Mouse (Mus musculus): Measurements from ENCODE around the gene Zc2hc1c. TPM values are rescaled to one million over a fixed set of nuclear protein-coding genes. Genes with fewer than 3 reads are reported as not detected.
"Not testable (repeated sequence)": the region's sequence is repeated elsewhere in the genome, so short reads cannot be mapped to it uniquely, and the experiment has no call there.

The Zc2hc1c gene
- polyA plus RNA-seq, 1 experiment from 2014 or later, result 3.9 TPM

- ChIA-PET CTCF (no interaction called here), POLR2A (no interaction called here)
- in situ Hi-C loops (cut with MboI; ENCODE audit: low pct_unique_long_range_greater_than_20kb), result no loop called here
- DNase-seq (ENCODE audit: low read depth, low spot score) (no peak), ATAC-seq (no peak)
- TF ChIP-seq CTCF (IDR thresholded peaks at IDR 0.05), result no peak
- H3K27me3 ChIP-seq, result no peaks in the 10 kb centered on the region
Measured at GRCm38 (mm10) chr12:85271132-85271842, 17.1 kb upstream of the Zc2hc1c start.

- CTCF ChIA-PET, result no interaction called here
Measured at GRCm38 (mm10) chr12:85271843-85272206, 16.6 kb upstream of the Zc2hc1c start.

GRCm38 (mm10) chr12:85273508-85273907, 14.9 kb upstream of the Zc2hc1c start:
- CTCF ChIA-PET, result no interaction called here
- ATAC-seq, result no peak
- no peak for TF ChIP-seq CTCF (IDR thresholded peaks at IDR 0.05)
- H3K27me3 ChIP-seq, result no peaks in the 10 kb centered on the region
- no peak for DNase-seq (ENCODE audit: low read depth, low spot score)
- POLR2A ChIA-PET, result no interaction called here
- in situ Hi-C loops (cut with MboI; ENCODE audit: low pct_unique_long_range_greater_than_20kb), result no loop called here

More at GRCm38 (mm10) chr12:85271843-85272206, 16.6 kb upstream of the Zc2hc1c start:
- in situ Hi-C loops (cut with MboI; ENCODE audit: low pct_unique_long_range_greater_than_20kb), result no loop called here
- DNase-seq (ENCODE audit: low read depth, low spot score), result no peak
- POLR2A ChIA-PET, result no interaction called here
- no peak for TF ChIP-seq CTCF (IDR thresholded peaks at IDR 0.05)
- H3K27me3 ChIP-seq, result no peaks in the 10 kb centered on the region
- ATAC-seq, result no peak

- POLR2A ChIA-PET, result no interaction called here
- in situ Hi-C loops (cut with MboI; ENCODE audit: low pct_unique_long_range_greater_than_20kb), result no loop called here
- DNase-seq (ENCODE audit: low read depth, low spot score), result no peak
- no peaks in the 10 kb centered on the region for H3K27me3 ChIP-seq
- TF ChIP-seq CTCF (IDR thresholded peaks at IDR 0.05), result no peak
- CTCF ChIA-PET, result interaction anchor here (1.9 kb wide), 1 partner anchor 51 kb away, joined by 4 read pairs; no protein-coding TSS in a partner anchor
- ATAC-seq, result no peak
Measured at GRCm38 (mm10) chr12:85276273-85276672, 12.1 kb upstream of the Zc2hc1c start.

- CTCF ChIA-PET, result interaction anchor here (1.3 kb wide), 1 partner anchor 10 kb away, joined by 3 read pairs; no protein-coding TSS in a partner anchor
- DNase-seq (ENCODE audit: low read depth, low spot score), result no peak
- no peaks in the 10 kb centered on the region for H3K27me3 ChIP-seq
- POLR2A ChIA-PET, result interaction anchor here (0.7 kb wide), 1 partner anchor 147 kb away, joined by 3 read pairs; no protein-coding TSS in a partner anchor
- no peak for ATAC-seq
- in situ Hi-C loops (cut with MboI; ENCODE audit: low pct_unique_long_range_greater_than_20kb), result no loop called here
- no peak for TF ChIP-seq CTCF (IDR thresholded peaks at IDR 0.05)
Measured at GRCm38 (mm10) chr12:85278919-85279318, 9.5 kb upstream of the Zc2hc1c start.

- ChIA-PET CTCF (interaction anchor here (1.0 to 1.3 kb wide), 2 partner anchors 10 to 98 kb away, joined by 3 read pairs; no protein-coding TSS in a partner anchor), POLR2A (interaction anchor here (0.7 to 1.0 kb wide), 2 partner anchors 43 to 147 kb away, joined by 3 read pairs; no protein-coding TSS in a partner anchor)
- DNase-seq (ENCODE audit: low read depth, low spot score), result no peak
- no peaks in the 10 kb centered on the region for H3K27me3 ChIP-seq
- in situ Hi-C loops (cut with MboI; ENCODE audit: low pct_unique_long_range_greater_than_20kb), result no loop called here
- no peak for ATAC-seq
- no peak for TF ChIP-seq CTCF (IDR thresholded peaks at IDR 0.05)
Measured at GRCm38 (mm10) chr12:85279396-85280080, 8.9 kb upstream of the Zc2hc1c start.

- TF ChIP-seq CTCF (IDR thresholded peaks at IDR 0.05), result no peak
- in situ Hi-C loops (cut with MboI; ENCODE audit: low pct_unique_long_range_greater_than_20kb), result no loop called here
- POLR2A ChIA-PET, result interaction anchor here (0.7 to 1.0 kb wide), 3 partner anchors 9 to 43 kb away, joined by 3 read pairs; no protein-coding TSS in a partner anchor
- no peak for DNase-seq (ENCODE audit: low read depth, low spot score)
- CTCF ChIA-PET, result interaction anchor here (1.0 to 1.3 kb wide), 2 partner anchors 9 to 99 kb away, joined by 3 read pairs; no protein-coding TSS in a partner anchor
- no peaks in the 10 kb centered on the region for H3K27me3 ChIP-seq
- peak; percentile 99 for ATAC-seq
Measured at GRCm38 (mm10) chr12:85280105-85280844, 8.1 kb upstream of the Zc2hc1c start.

GRCm38 (mm10) chr12:85280845-85281651, 7.3 kb upstream of the Zc2hc1c start:
- DNase-seq (ENCODE audit: low read depth, low spot score) (no peak), ATAC-seq (no peak)
- H3K27me3 ChIP-seq, result no peaks in the 10 kb centered on the region
- CTCF ChIA-PET, result interaction anchor here (1.1 kb wide), 1 partner anchor 113 kb away, joined by 3 read pairs; no protein-coding TSS in a partner anchor
- POLR2A ChIA-PET, result interaction anchor here (0.7 kb wide), 2 partner anchors 9 to 11 kb away, joined by 3 read pairs; no protein-coding TSS in a partner anchor
- no peak for TF ChIP-seq CTCF (IDR thresholded peaks at IDR 0.05)
- in situ Hi-C loops (cut with MboI; ENCODE audit: low pct_unique_long_range_greater_than_20kb), result no loop called here

- ATAC-seq; in situ Hi-C loops (cut with MboI; ENCODE audit: low pct_unique_long_range_greater_than_20kb): not testable (repeated sequence)
- CTCF ChIA-PET, result interaction anchor here (1.1 kb wide), 1 partner anchor 114 kb away, joined by 3 read pairs; no protein-coding TSS in a partner anchor
Measured at GRCm38 (mm10) chr12:85281756-85282155, 6.6 kb upstream of the Zc2hc1c start.

GRCm38 (mm10) chr12:85284331-85284730, 4.1 kb upstream of the Zc2hc1c start:
- no peak for TF ChIP-seq CTCF (IDR thresholded peaks at IDR 0.05)
- no peaks in the 10 kb centered on the region for H3K27me3 ChIP-seq
- in situ Hi-C loops (cut with MboI; ENCODE audit: low pct_unique_long_range_greater_than_20kb), result no loop called here
- ChIA-PET CTCF (no interaction called here), POLR2A (no interaction called here)
- DNase-seq (ENCODE audit: low read depth, low spot score) (no peak), ATAC-seq (no peak)

More at GRCm38 (mm10) chr12:85281756-85282155, 6.6 kb upstream of the Zc2hc1c start:
- DNase-seq (ENCODE audit: low read depth, low spot score); POLR2A ChIA-PET; H3K27me3 ChIP-seq: not testable (repeated sequence)

Measured in Patski (cell line).